Mouse (Mus musculus) embryonic stem cell, embryonic (primary cell): ENCODE results near the gene Lrba.

Experiments
- CTCF ChIA-PET, 4 experiments: fragments of 300-600 bp in 2 of 4; fragments of 350-600 bp in 2 of 4; sonication (Branson Sonifier 250); formaldehyde crosslinking; loops; one replicate each; lab custom pipeline; 2022; ENCODE audit warnings: inconsistent platforms in 2 of 4; lab: Charles Lee
- POLR2A ChIA-PET, 4 experiments: fragments of 300-600 bp in 2 of 4; fragments of 350-600 bp in 2 of 4; sonication (Branson Sonifier 250); formaldehyde crosslinking; loops; one replicate each; lab custom pipeline; 2022; ENCODE audit warnings: antibody characterized with exemption in 4 of 4, inconsistent platforms in 1 of 4; lab: Charles Lee

Lrba gene

DNA sequence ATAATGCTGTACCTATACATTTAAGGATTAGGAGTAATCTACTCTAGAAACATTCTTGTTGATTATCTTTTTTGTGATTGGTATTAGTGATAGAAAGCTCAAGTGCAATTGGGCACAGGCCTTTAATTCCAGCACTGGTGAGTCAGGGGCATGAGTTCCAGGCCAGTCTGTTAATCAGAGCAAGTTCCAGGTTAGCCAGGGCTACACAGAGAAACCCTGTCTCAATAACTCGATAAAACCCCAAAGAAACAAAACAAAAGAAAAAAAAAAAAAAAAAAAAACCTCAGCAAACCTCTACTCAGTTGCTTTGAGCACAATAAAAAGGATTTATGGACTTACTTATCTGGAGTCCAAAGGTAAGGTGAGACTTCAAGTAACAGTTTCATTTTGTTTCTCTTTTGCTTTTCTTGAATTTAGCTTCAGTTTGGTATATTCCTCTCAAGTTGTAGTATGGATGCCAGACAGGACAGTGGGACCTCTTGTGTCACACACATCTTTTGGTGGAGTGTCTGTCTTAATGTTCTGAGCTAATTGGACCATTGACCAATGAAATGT lies 7.1 kb downstream of the Lrba start:
- POLR2A ChIA-PET, result interaction anchor here in 2 of 4 experiments (0.7 to 0.9 kb wide), 2 partner anchors 48 to 456 kb away, joined by 3 to 7 read pairs; no protein-coding TSS in a partner anchor

GRCm38 (mm10) chr3:86247193-86247592 lies 22.7 kb downstream of the Lrba start:
- CTCF ChIA-PET, result no interaction called here
- POLR2A ChIA-PET, result no interaction called here

More for the DNA sequence above, 7.1 kb downstream of the Lrba start:
- CTCF ChIA-PET, result no interaction called here

- POLR2A ChIA-PET, result interaction anchor here in 1 of 4 experiments (0.6 kb wide), 1 partner anchor 170 kb away, joined by 3 read pairs; no protein-coding TSS in a partner anchor
- CTCF ChIA-PET, result no interaction called here
Measured at GRCm38 (mm10) chr3:86251212-86251611, 26.7 kb downstream of the Lrba start.

- ChIA-PET POLR2A (no interaction called here), CTCF (no interaction called here)
Measured at GRCm38 (mm10) chr3:86252588-86252987, 28.1 kb downstream of the Lrba start.

- ChIA-PET POLR2A (no interaction called here), CTCF (no interaction called here)
Measured at GRCm38 (mm10) chr3:86253071-86253470, 28.6 kb downstream of the Lrba start.

GRCm38 (mm10) chr3:86253791-86254190 lies 29.3 kb downstream of the Lrba start:
- ChIA-PET POLR2A (no interaction called here), CTCF (no interaction called here)

- CTCF ChIA-PET, result interaction anchor here in 3 of 4 experiments (0.6 to 1.2 kb wide), 12 partner anchors 10 to 521 kb away, joined by 3 to 7 read pairs (median 3); no protein-coding TSS in a partner anchor
- POLR2A ChIA-PET, result interaction anchor here in 1 of 4 experiments (0.5 kb wide), 1 partner anchor 507 kb away, joined by 3 read pairs; no protein-coding TSS in a partner anchor
Measured at GRCm38 (mm10) chr3:86268074-86268702, 43.7 kb downstream of the Lrba start.

GRCm38 (mm10) chr3:86275651-86276050 lies 51.2 kb downstream of the Lrba start:
- CTCF ChIA-PET, result no interaction called here

DNA sequence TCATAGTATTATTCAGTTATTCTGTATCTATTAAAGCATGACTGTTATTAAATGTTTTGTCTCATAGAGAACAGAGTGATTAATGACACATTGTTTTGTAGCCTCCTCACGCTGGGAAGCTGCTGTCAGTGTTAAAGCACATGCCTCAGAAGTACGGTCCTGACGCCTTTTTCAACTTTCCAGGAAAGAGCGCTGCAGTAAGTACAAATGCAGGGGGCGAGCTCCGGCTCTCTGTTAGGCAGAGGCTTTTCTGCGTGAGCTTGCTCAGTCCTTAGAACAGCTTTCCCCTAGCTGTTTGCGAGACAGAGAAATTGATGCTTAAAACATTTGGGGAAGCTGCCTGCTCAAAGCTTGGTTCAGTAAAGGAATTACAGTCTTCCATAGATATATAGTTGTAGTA lies 66.8 kb downstream of the Lrba start:
- ChIA-PET CTCF (interaction anchor here in 1 of 4 experiments (0.7 kb wide), 2 partner anchors 454 to 478 kb away, joined by 12 to 16 read pairs; no protein-coding TSS in a partner anchor), POLR2A (interaction anchor here in 3 of 4 experiments (0.6 to 0.7 kb wide), 6 partner anchors 127 to 1150 kb away, joined by 3 to 8 read pairs (median 5); no protein-coding TSS in a partner anchor)

More at GRCm38 (mm10) chr3:86275651-86276050, 51.2 kb downstream of the Lrba start:
- POLR2A ChIA-PET, result interaction anchor here in 1 of 4 experiments (0.6 kb wide), 1 partner anchor 784 kb away, joined by 3 read pairs; no protein-coding TSS in a partner anchor

GRCm38 (mm10) chr3:86294866-86295265 lies 70.4 kb downstream of the Lrba start:
- ChIA-PET POLR2A (interaction anchor here in 1 of 4 experiments (0.6 kb wide), 1 partner anchor 8 kb away, joined by 3 read pairs; no protein-coding TSS in a partner anchor), CTCF (no interaction called here)

GRCm38 (mm10) chr3:86296214-86296613 lies 71.7 kb downstream of the Lrba start:
- ChIA-PET CTCF (no interaction called here), POLR2A (no interaction called here)

- ChIA-PET POLR2A (no interaction called here), CTCF (no interaction called here)
Measured at GRCm38 (mm10) chr3:86308833-86309232, 84.4 kb downstream of the Lrba start.

DNA sequence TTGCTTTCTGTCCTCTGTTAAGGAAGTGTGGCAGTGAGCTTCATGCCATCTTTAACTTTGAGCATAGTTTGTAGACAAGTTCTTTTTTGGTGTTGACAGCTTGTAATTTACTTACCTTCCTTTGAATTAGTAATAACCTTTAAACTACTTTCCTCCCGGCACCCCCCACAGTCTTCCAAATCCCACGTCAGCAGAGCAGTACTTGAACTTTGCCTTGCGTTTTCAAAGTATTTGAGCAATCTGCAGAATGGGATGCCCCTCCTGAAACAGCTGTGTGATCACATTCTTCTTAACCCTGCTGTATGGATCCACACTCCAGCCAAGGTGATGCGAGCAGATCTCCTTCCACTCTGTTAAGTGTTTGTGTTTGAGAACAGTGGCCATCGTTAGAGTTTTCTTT lies 85.7 kb downstream of the Lrba start:
- ChIA-PET CTCF (no interaction called here), POLR2A (interaction anchor here in 1 of 4 experiments (0.6 kb wide), 1 partner anchor 161 kb away, joined by 3 read pairs; no protein-coding TSS in a partner anchor)

DNA sequence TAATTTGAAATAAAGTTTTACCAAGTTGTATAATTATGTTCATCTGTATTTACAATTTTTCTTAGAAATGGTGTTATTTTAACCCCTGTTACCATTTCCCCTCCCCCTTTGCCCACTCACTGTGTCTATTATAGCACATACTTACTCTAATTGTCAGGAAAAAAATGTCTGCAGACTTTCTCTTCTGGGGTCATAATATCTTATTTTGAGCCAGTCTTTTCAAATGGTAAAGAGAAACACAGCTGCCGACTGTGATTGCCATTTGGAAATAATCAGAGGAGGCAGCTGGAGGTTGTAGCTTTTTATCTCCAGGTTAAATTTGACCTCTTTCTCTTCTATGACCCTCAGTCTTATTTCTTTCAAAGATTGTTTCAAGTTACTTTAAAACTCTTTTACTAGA lies 86.9 kb downstream of the Lrba start:
- POLR2A ChIA-PET, result no interaction called here
- CTCF ChIA-PET, result no interaction called here

GRCm38 (mm10) chr3:86317636-86318035 lies 93.2 kb downstream of the Lrba start:
- POLR2A ChIA-PET, result interaction anchor here in 1 of 4 experiments (0.6 to 0.7 kb wide), 2 partner anchors 213 to 259 kb away, joined by 3 read pairs; no protein-coding TSS in a partner anchor

DNA sequence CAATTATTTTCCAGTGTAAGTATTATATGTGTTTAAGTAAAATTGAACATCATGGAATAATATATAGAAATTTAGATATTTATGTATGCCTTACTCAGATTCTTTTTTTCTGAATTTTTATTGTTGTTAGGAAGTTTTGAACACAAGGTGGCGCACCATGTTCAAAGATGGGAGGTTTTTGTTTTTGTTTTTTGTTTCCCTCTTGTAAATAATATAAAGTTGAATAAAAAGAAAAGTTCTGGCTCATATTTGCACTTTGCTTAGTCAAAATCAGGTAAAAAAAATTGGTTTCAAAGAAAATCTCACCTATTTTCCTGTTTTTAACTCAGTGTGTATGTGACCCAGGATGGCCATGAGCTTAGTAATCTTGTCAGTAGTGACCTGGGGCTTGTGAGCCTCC lies 104.1 kb downstream of the Lrba start:
- POLR2A ChIA-PET, result interaction anchor here in 2 of 4 experiments (0.7 to 3.0 kb wide), 4 partner anchors 9 to 434 kb away, joined by 3 to 18 read pairs (median 4); no protein-coding TSS in a partner anchor
- CTCF ChIA-PET, result interaction anchor here (0.6 to 2.8 kb wide), 17 partner anchors 9 to 648 kb away, joined by 3 to 35 read pairs (median 3); no protein-coding TSS in a partner anchor

More at GRCm38 (mm10) chr3:86317636-86318035, 93.2 kb downstream of the Lrba start:
- CTCF ChIA-PET, result no interaction called here

GRCm38 (mm10) chr3:86343261-86343660 lies 118.8 kb downstream of the Lrba start:
- ChIA-PET CTCF (interaction anchor here in 1 of 4 experiments (0.7 to 1.3 kb wide), 2 partner anchors 15 to 75 kb away, joined by 3 read pairs; no protein-coding TSS in a partner anchor), POLR2A (no interaction called here)

- POLR2A ChIA-PET, result interaction anchor here in 1 of 4 experiments (0.6 kb wide), 1 partner anchor 293 kb away, joined by 9 read pairs; no protein-coding TSS in a partner anchor
- CTCF ChIA-PET, result interaction anchor here in 2 of 4 experiments (0.5 to 0.7 kb wide), 2 partner anchors 104 to 439 kb away, joined by 3 to 19 read pairs; no protein-coding TSS in a partner anchor
Measured at GRCm38 (mm10) chr3:86362486-86362885, 138.0 kb downstream of the Lrba start.

DNA sequence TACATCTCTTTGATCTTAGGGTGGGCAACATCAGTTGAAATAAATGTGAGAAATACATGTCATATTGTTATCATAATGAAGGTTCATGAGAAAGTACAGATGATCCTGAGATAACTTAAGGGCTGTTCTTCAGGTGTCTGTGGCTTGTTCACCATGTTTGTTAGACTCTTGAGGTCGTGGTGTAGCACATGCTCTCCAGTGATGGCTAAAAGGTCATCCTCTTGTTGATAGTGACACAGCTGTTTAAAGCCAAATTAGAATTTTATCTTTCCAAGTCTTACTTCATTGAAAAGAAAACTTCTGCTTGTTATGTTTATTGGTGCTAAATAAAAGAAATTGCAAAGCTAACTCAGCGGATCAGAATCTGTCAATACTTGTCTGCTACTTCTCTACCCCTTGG lies 147.0 kb downstream of the Lrba start:
- POLR2A ChIA-PET, result no interaction called here

More for the DNA sequence above, 147.0 kb downstream of the Lrba start:
- CTCF ChIA-PET, result no interaction called here
